Mouse (Mus musculus): ENCODE measurements around the gene Stx7. TPM values are rescaled to one million over a fixed set of nuclear protein-coding genes. Genes with fewer than 3 reads are reported as not detected.

The Stx7 gene
- total RNA-seq, 2 experiments from 2014 or later, result 21.7 to 26.1 TPM

DNA sequence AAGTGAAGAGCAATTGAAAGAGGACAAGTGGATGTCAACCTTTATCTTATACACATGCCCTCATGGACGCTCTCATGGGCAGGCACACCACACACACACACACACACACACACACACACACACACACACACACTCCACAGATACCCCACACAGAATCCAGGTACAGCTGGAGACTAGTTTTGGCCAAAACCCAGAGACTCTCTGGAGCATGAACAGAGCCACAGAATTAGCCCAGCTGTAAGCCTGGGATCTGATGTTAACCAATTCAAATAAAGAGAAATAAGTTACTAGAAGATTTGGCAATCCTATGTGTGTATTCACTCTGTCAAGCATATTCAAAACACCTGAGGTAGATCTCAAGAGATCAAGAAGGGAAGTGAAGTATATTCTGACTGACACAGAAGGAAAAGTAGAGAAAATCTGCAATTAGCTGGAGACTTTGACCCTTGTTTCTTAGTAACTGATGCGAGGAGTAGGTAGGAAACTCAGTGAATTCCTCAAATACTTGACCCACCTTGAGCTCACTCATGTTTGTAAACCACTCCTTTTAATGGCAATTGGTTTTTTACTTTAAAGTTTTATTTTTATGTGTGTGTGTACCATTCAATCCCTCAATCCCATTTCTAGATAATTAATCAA is 10.4 kb upstream of the Stx7 start:
- H3K27ac ChIP-seq, result no peak overlapping the region
- H3K4me3 ChIP-seq, result no peak overlapping the region
- DNase-seq, result no peak
- no peak for TF ChIP-seq CTCF (IDR thresholded peaks at IDR 0.05)
- intact Hi-C loops (cut with DNase I), result no loop called here

DNA sequence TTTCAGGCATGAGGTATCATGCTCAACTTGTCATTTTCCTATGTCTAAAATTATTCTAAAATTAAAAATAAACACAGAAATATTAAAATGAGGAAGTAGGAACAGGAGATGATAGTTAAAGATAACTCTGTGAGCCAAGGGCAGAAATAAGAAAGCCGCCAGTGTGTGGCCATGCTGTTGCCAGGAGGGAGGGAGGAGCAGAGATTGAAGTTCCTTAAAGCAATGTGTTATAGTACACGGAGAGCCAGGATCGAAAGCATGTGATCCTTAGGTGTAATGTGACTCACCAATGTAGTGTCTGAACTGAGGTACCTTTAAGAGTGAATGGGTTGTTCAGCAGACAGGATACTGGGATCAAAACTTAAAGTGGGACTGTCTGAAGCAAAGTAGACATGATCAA is 6.4 kb upstream of the Stx7 start:
- TF ChIP-seq CTCF (IDR thresholded peaks at IDR 0.05), result no peak
- no peak overlapping the region for H3K4me3 ChIP-seq
- H3K27ac ChIP-seq, result no peak overlapping the region
- intact Hi-C loops (cut with DNase I), result no loop called here
- DNase-seq, result no peak

DNA sequence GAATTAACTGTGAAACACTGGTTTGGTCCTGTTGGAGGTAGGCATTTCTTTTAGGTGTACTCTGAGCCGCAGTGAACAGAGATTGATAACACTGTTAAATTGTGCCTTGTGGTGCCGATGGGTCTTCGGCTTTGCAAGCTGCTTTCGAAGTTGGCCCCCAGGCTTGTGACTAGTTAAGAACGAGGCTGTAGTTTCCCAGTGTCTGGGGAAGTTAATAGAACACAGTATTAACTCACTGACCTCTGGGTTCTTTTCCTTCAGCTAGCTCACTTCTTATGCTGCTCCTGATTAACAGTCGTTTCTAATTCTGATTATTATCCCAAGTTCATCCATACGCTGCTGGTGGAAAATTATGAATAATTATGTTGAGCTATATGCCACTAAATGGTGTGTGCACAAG is 984 bp downstream of the Stx7 start:
- intact Hi-C loops (cut with DNase I), result no loop called here
- DNase-seq, result no peak

DNA sequence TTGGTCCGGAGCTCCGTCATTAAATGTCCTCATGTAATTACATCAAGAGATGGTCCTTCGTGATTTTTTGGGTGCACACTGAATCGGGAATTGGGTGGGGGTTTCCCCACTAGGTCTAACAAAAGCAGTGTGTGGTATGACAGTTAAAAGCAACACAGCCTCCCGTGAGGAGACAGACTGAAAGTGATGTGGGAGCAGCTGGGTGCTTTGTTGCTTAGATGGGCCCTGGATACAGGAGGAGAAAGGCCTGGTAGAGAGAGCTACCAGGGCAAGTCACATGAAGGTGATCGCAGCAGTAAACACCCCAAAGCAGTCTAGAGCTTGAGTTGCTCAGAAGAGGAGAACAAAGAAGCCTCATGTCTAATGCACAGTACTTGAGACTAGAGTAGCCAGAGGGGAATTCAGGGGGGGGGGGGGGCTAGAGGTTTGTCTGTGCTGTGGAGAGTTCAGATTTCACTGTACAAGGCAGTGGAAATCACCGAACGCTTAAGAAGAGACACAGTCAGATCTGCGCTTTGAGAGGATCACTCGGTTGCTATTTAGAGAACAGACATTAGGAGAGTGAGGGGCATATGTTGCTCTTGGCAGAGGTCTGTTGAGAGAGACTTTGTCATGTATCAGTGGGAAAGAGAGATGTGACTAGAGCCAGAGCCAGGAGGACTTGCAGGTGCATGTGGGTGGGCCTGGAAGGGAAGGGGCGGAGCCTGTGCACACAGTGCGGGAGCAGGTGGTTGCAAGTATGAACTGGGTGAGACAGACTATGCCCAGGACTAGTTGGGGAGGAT is 9.6 kb downstream of the Stx7 start:
- no peak overlapping the region for H3K27ac ChIP-seq
- no peak for DNase-seq
- intact Hi-C loops (cut with DNase I), result no loop called here
- TF ChIP-seq CTCF (IDR thresholded peaks at IDR 0.05), result no peak
- H3K4me3 ChIP-seq, result no peak overlapping the region

More for the DNA sequence above, 984 bp downstream of the Stx7 start:
- TF ChIP-seq CTCF (IDR thresholded peaks at IDR 0.05), result no peak
- H3K4me3 ChIP-seq, result peak overlapping the region; percentile 96
- peak overlapping the region; percentile 94 for H3K27ac ChIP-seq

DNA sequence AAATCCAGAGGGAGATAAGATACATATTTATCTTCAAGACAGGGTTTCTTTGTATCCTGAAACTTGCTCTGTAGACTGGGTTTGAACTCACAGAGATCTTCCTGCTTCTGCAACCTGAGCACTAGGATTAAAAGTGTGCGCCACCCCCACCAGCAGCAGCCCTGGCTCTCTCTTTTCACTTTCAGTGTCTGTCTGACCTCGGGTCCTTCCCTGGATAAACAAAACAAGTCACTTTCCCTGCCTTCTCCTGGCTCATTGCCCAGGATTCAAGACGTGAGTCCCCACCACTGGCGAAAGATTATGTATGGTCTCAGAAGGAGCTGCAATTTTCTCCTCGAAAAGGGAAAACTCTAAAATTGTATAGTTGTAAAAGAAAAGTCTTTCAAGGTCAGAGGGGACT is 10.5 kb downstream of the Stx7 start:
- Histone ChIP-seq H3K4me3 (no peak overlapping the region), H3K27ac (no peak overlapping the region)
- no peak for TF ChIP-seq CTCF (IDR thresholded peaks at IDR 0.05)
- no peak for DNase-seq
- intact Hi-C loops (cut with DNase I), result no loop called here

DNA sequence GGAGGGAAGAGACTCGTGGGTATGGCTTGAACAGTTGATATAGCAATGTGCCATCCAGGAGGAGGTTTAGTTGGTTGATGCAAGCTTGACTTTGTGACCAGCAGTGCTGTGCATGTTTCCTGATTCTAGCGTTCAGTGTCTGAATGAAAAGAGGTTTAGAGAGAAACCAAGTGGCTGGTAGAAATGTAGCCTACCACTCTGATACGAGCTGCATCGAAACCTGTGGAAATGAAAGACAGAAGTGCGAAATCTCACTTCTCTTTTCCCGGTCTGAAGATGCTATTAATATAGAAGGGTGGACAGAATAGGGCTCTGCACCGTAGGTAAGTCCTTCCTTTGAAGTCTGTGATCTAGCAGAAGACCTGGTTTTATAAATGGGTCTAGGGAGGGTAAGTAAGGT is 11.2 kb downstream of the Stx7 start:
- H3K4me3 ChIP-seq, result no peak overlapping the region
- no peak overlapping the region for H3K27ac ChIP-seq
- DNase-seq, result no peak
- TF ChIP-seq CTCF (IDR thresholded peaks at IDR 0.05), result no peak
- intact Hi-C loops (cut with DNase I), result no loop called here

DNA sequence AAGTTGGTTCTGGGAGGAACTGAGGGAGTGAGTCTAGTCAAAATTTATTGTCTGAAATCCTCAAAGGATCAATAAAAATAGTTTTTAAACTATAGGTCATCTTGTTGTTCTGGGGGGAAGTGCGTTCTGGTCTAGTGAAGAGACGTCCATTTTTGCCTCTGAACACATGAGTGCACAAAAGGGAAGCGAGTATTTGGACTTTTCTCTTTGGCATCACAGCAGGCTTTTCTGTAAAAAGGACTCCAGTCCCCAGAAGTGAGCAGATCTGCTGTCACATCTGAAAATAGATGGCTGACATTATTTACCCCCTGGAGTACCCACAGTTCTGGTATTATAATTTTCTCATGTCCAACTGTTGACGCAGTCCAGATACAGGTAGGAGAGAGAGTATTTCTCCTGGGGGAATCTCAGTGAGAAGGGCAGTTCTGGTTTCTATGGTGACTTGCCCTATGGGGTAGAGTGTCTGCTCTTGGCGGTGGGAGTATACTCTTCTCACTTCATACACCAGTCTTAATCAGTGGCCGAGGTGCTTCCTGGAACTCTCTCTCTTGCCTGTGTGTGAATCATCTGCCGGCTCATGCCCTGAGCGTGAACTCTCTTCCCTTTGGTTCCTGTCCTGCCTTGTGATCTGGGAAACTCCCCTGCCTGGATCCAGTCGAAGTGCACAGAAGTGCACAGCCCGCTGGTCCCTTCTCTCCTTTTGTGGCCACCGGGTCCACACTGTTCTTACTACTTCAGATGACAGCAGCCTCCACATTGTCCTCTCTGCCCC is 15.2 kb downstream of the Stx7 start:
- peak; percentile 44 for DNase-seq
- Histone ChIP-seq H3K27ac (peak overlapping the region; percentile 20; the same call in 1 of the 2 replicates), H3K4me3 (no peak overlapping the region)
- no peak for TF ChIP-seq CTCF (IDR thresholded peaks at IDR 0.05)
- intact Hi-C loops (cut with DNase I), result no loop called here

DNA sequence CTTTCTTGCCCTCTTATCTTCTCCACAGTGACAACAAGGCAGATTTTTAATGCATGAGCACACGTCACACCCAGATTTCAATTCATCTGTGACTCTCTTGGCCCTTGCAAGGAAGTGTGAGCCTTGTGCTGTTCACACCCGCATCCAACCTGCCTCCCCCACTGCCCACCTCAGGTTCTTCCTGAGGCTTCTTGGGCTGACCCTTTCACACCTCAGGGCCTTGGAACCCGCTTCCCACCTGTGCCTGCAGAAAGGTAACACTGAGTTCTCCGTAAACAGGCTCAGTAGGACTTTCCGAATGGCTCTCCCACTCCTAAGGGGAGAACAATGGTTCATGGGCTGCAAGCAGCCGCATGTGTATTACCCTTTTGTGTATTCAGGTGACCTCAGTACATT is 15.8 kb downstream of the Stx7 start:
- DNase-seq, result no peak
- Histone ChIP-seq H3K27ac (peak overlapping the region; percentile 20; the same call in 1 of the 2 replicates), H3K4me3 (no peak overlapping the region)
- no peak for TF ChIP-seq CTCF (IDR thresholded peaks at IDR 0.05)
- intact Hi-C loops (cut with DNase I), result no loop called here

DNA sequence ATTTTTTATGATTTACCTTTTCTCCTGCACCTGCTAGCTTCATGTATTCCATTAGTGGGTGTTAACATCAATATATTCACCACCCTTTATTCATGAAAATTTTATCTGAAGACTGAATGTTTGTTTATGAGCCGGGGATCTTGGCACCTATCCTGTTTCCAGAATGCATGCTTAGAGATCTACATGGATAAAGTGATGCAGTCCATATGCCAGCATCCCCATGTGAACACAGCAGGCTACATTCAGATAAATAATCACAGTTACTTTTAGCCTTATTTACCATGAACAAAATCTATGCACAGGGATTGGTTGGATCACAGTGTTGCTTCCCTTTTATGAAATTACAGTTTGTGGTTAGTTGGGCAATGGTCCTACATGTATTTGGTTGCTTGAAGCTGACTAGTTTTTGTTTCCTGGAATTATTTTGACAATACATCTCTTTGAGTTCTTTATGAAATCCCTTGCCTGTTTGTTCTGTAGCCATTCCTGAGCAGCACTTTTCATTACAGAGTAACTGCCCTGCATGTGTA is 16.5 kb downstream of the Stx7 start:
- Histone ChIP-seq H3K27ac (no peak overlapping the region), H3K4me3 (no peak overlapping the region)
- intact Hi-C loops (cut with DNase I), result no loop called here
- DNase-seq, result no peak
- no peak for TF ChIP-seq CTCF (IDR thresholded peaks at IDR 0.05)

DNA sequence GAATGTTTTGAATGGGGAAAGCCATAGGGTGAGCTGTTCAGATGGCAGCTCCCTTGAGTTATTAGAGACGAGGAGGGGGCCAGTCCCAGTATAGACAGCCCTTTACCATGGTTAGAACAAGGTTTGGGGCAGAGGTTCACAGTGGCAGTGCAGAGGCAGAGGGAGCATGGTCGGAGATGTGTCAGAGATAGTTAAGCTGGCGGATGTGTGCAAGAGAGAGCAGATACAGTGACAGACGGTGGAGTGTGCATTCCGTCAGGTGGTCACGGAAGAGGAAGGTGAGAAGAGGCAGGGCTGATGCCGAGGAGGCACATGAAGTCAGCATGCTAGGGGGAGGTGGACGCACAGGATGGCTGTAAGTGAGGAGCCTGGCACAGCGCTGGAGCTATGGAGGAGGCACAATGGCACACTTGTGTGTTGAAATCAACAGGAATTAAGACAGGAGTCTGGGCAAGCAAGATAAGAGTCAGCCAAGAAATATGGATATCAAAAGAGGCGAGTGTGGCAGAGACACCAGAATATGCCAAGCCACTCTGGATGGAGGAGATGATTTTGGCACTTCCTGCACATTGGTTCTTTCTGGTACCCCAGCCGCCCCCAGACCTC is 19.0 kb downstream of the Stx7 start:
- intact Hi-C loops (cut with DNase I), result no loop called here
- Histone ChIP-seq H3K4me3 (no peak overlapping the region), H3K27ac (no peak overlapping the region)
- no peak for TF ChIP-seq CTCF (IDR thresholded peaks at IDR 0.05)
- no peak for DNase-seq

DNA sequence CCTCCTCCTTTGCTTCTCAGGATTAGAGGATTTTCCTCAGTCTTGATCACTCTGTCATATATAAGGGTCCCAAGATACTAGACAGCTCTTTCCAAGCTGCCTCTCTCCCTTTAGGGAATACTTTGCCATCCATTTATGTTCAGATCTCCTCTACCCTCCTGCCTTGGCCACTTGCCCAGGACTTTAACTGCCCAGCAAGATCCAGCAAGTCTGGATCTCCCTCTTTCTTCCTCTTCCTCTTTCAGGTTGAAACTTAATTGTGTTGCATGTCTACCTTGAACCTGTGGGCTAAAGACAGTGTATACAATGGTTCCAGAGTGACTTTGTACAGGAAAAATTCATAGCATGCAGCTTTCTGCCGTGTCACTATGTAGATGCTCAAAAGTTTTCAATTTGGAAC is 19.8 kb downstream of the Stx7 start:
- no peak overlapping the region for H3K4me3 ChIP-seq
- H3K27ac ChIP-seq, result no peak overlapping the region
- TF ChIP-seq CTCF (IDR thresholded peaks at IDR 0.05), result no peak
- intact Hi-C loops (cut with DNase I), result no loop called here
- DNase-seq, result peak; percentile 26

DNA sequence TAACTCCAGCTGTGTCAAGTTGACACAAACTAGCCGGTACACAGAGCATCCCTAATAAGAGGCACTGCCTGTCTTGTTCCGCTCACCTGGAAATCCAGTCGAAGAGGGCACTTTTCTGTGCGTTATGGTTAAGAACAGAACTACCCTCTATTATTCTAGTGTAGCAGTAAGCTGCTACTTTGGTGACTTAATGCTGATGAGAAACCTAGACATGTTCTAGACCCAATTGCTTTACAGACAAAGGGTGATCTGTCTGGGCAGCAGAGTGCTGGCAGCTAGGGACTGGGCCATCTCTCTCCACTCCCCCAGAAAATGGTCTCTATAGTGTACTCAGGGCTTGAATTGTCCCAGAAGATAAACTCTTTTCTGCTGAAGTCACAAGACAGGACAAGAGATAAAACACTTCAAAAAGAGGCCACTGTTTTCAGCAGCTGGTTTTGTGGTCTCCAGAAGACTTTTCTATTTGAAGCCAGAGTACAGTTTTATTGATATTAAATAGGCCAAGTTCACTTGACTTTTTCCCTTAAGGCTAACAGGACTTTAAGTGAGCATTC is 22.9 kb downstream of the Stx7 start:
- intact Hi-C loops (cut with DNase I), result no loop called here
- Histone ChIP-seq H3K27ac (peak overlapping the region; percentile 87; the same call in 1 of the 2 replicates), H3K4me3 (no peak overlapping the region)
- no peak for TF ChIP-seq CTCF (IDR thresholded peaks at IDR 0.05)
- no peak for DNase-seq
